Mouse (Mus musculus): ENCODE data around the gene Shroom2.

Gene Shroom2

GRCm38 (mm10) chrX:152701679-152702078, 67.6 kb downstream of the Shroom2 start:
- DNase-seq = no peak

- DNase-seq = no peak
Observed at GRCm38 (mm10) chrX:152690788-152691291, 78.4 kb downstream of the Shroom2 start.

GRCm38 (mm10) chrX:152679190-152679814, 90.0 kb downstream of the Shroom2 start:
- DNase-seq = no peak

GRCm38 (mm10) chrX:152676357-152676756, 92.9 kb downstream of the Shroom2 start:
- DNase-seq = no peak

- DNase-seq = no peak
Observed at GRCm38 (mm10) chrX:152673431-152673830, 95.8 kb downstream of the Shroom2 start.

GRCm38 (mm10) chrX:152657363-152658036, 111.8 kb downstream of the Shroom2 start:
- no peak for DNase-seq

- no peak for DNase-seq
Observed at GRCm38 (mm10) chrX:152656609-152656939, 112.7 kb downstream of the Shroom2 start.

- DNase-seq = no peak
Observed at GRCm38 (mm10) chrX:152655796-152656608, 113.3 kb downstream of the Shroom2 start.

- no peak for DNase-seq
Observed at GRCm38 (mm10) chrX:152652676-152653075, 116.6 kb downstream of the Shroom2 start.

- DNase-seq = no peak
Observed at GRCm38 (mm10) chrX:152644827-152645226, 124.4 kb downstream of the Shroom2 start.

GRCm38 (mm10) chrX:152643679-152644638, 125.3 kb downstream of the Shroom2 start:
- DNase-seq = no peak

GRCm38 (mm10) chrX:152643201-152643600, 126.1 kb downstream of the Shroom2 start:
- DNase-seq = no peak

- DNase-seq = no peak
Observed at GRCm38 (mm10) chrX:152642627-152643026, 126.6 kb downstream of the Shroom2 start.

GRCm38 (mm10) chrX:152635397-152635796, 133.9 kb downstream of the Shroom2 start:
- no peak for DNase-seq

- no peak for DNase-seq
Observed at GRCm38 (mm10) chrX:152621407-152621806, 147.9 kb downstream of the Shroom2 start.

- peak; percentile 57 for DNase-seq
Observed at GRCm38 (mm10) chrX:152620917-152621316, 148.3 kb downstream of the Shroom2 start.

GRCm38 (mm10) chrX:152618464-152618863, 150.8 kb downstream of the Shroom2 start:
- no peak for DNase-seq

- no peak for DNase-seq
Observed at GRCm38 (mm10) chrX:152563034-152563433, 206.2 kb downstream of the Shroom2 start, which contains the start of gene Cldn34a. TSS of gene Cldn34a (plus strand) at chrX:152563334.
